Mouse (Mus musculus): ENCODE measurements around the gene Olfr145. TPM values are rescaled to one million over a fixed set of nuclear protein-coding genes. Genes with fewer than 3 reads are reported as not detected.

Gene Olfr145
- total RNA-seq, 2 experiments from 2014 or later = 0.07 TPM; not detected in 1

Other genes starting within 250 kb of the Olfr145 start
- 10 to 100 TPM; 52.4 to 63.4 TPM for gene Tbrg1, start 239.4 kb upstream of the Olfr145 start, total RNA-seq (2021)
- gene Panx3, start 227.5 kb upstream of the Olfr145 start, total RNA-seq (2021) = not detected
- not detected for gene Olfr160, start 180.5 kb upstream of the Olfr145 start, total RNA-seq (2021)
- not detected for gene Olfr874, start 151.6 kb upstream of the Olfr145 start, total RNA-seq (2021)
- gene Olfr875, start 124.9 kb upstream of the Olfr145 start, total RNA-seq (2021) = not detected
- gene Olfr876, start 93.7 kb upstream of the Olfr145 start, total RNA-seq (2021) = not detected
- under 1 TPM; 0.15 to 0.43 TPM for gene Olfr877, start 42.5 kb upstream of the Olfr145 start, total RNA-seq (2021)
- not detected for gene Olfr878, start 21.1 kb downstream of the Olfr145 start, total RNA-seq (2021)
- under 1 TPM in 1 of 2 experiments, not detected in 1; 0.15 TPM for gene Olfr881, start 95.1 kb downstream of the Olfr145 start, total RNA-seq (2021)
- not detected for gene Olfr883, start 129.1 kb downstream of the Olfr145 start, total RNA-seq (2021)
- not detected for gene Olfr884, start 149.8 kb downstream of the Olfr145 start, total RNA-seq (2021)
- not detected for gene Olfr885, start 164.6 kb downstream of the Olfr145 start, total RNA-seq (2021)
- not detected for gene Olfr887, start 187.3 kb downstream of the Olfr145 start, total RNA-seq (2021)
- gene Olfr888, start 211.4 kb downstream of the Olfr145 start, total RNA-seq (2021) = not detected
- gene Olfr889, start 218.5 kb downstream of the Olfr145 start, total RNA-seq (2021) = not detected
- not detected for gene Olfr890, start 245.8 kb downstream of the Olfr145 start, total RNA-seq (2021)

Data from left cerebral cortex, postnatal 36 days (tissue).